Mouse (Mus musculus) gonadal fat pad, adult 2 months (tissue): Measurements from ENCODE around the gene Stac3. TPM values are rescaled to one million over a fixed set of nuclear protein-coding genes. Genes with fewer than 3 reads are reported as not detected.

Experiments
- DNase-seq: peaks from one replicate; pipeline ENCODE4 v3.0.0-alpha.2; 2012; ENCODE audit warnings: low read depth
- polyA plus RNA-seq: library from polyadenylated mRNA; depleted of rRNA; stranded (reverse); fragments of >200 nt; gene quantifications from 2 replicates; pipeline ENCODE4 v1.2.3, GENCODE M21; 2012; rRNA removed

Stac3 gene
- polyA plus RNA-seq = 1.1 and 2.1 TPM in 2 replicates

DNA sequence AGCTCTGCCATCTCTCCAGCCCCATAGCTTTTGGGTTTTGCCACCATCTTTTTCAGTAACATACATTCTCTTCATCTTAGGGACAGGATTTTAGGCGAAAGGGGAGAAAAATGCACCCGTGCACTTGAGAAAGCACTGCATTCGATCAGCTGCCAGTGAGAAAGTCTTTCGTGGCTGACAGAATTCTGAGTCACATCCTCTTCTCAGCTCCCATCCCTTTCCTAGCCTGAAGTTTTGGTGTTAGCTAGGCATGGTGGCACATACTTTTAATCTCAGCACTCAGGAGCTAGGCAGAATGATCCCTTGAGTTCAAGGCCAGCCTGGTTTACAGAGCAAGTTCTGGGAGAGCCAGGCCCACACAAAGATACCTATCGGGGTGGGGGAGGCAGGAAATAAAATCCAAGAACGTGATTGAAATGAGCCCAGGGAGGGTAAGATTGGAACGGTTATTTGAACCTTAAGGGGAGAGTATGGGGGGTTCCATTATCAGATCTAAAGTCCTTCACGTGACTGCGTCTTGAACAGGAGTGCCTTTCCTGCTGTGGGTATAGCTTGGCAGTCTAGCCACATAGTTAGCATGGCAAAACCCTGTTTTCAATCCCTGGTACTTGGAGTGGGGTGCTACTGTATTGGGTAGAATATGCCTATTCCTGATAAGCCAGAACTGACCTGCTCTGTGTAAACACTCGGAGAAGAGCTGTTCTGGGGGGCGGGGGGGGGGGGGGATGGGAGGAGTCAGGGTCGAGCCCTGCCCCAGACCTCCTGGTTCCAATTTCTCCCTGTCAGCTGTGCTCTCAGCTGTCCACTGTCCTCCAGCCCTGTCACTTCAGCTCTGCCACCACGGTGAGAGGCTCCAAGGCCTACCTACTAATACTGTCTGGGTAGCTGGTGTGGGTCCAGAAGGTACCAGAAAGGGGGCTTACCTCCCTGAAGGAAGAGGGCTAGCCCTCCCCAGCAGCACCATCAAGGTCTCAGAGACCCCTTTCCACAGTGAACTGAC is at the start of gene Stac3:
TSS of gene Stac3 (plus strand) at position 793 of the 1,000 bp plus-strand sequence.
- no peak for DNase-seq

DNA sequence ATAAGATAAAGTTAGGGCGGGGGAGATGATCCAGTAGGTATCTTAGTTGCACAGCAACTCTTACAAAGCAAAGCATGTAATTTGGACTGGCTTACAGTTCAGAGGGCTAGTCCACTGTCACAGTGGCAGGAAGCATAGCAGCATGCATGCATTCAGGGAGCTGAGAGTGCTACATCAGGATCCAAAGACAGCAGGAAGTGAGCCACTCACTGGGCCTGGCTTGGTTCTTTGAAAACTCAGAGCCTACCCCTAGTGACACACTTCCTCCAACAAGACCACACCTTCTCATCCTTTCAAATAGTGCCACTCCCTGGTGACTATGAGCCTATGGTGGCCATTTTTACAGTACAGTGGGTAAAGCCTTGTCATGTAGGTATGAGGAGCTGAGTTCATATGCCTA is 47.8 kb upstream of the Stac3 start:
- DNase-seq = no peak

GRCm38 (mm10) chr10:127462411-127463096 is 38.9 kb upstream of the Stac3 start:
- DNase-seq = no peak

- no peak for DNase-seq
These were observed 30.1 kb upstream of the Stac3 start for GRCm38 (mm10) chr10:127471281-127471988.

GRCm38 (mm10) chr10:127472722-127473121 is 28.8 kb upstream of the Stac3 start:
- no peak for DNase-seq

DNA sequence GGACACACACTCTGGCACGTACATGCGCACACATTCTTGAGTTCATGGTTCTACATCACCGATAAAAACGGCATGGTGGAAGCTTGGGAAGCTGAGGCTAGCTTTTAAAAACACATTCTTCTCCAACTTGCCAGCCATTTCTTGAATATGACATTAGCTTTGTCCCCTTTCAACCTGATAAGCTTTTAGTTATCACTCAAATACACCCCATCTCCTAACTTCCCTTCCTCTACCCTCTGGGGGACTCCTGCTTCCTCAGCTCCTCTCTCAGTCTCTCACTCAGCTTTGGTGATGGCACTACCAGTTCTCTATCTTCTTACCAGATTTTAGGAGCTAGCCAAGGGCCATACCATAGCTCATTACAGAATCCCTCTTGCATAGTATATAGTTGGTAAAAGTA is 26.3 kb upstream of the Stac3 start:
- DNase-seq = no peak

- no peak for DNase-seq
These were observed 24.9 kb upstream of the Stac3 start for GRCm38 (mm10) chr10:127476541-127476940.

DNA sequence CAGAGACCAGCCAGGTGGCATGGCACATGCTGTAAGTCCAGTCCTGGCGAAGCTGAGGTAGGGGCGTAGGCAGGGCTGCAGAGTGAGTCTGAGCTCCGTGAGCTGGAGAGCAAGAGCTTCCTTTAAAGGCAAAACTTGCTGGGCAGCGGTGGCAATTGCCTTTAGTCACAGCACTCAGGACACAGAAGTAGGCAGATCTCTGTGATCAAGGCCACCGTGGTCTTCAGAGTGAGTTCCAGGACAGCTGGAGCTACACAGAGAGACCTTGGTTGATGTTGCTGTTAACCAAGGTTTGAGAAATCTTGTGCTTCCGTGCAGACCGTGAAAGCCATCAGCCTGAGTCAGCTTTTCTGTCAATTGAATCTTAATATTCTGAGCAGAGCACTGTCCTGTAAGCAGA is 24.2 kb upstream of the Stac3 start:
- DNase-seq = no peak

DNA sequence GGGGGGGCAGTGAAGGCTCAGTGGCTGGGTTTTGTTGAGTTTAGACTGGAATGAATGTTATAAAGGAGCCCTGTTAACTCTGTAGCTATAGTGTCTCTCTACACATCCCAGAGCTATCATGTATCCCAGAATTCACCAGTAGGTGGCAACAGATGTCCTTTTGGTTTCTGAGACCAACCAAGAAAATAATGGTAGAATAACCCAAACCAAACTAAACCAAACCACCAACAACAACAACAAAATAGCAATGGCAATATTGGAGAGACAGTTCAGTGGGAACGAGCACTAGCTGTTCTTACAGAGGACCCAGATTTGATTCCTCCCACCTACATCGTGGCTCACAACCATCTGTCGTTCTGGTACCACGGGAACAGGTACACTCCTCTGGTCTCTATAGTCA is 22.4 kb upstream of the Stac3 start:
- DNase-seq = no peak

GRCm38 (mm10) chr10:127480833-127481813 is 20.4 kb upstream of the Stac3 start:
- DNase-seq = no peak

GRCm38 (mm10) chr10:127485235-127485634 is 16.3 kb upstream of the Stac3 start:
- DNase-seq = no peak

- DNase-seq = peak; percentile 89
These were observed 12.6 kb upstream of the Stac3 start for GRCm38 (mm10) chr10:127488856-127489255.

- DNase-seq = no peak
These were observed 11.0 kb upstream of the Stac3 start for GRCm38 (mm10) chr10:127490160-127491127.

DNA sequence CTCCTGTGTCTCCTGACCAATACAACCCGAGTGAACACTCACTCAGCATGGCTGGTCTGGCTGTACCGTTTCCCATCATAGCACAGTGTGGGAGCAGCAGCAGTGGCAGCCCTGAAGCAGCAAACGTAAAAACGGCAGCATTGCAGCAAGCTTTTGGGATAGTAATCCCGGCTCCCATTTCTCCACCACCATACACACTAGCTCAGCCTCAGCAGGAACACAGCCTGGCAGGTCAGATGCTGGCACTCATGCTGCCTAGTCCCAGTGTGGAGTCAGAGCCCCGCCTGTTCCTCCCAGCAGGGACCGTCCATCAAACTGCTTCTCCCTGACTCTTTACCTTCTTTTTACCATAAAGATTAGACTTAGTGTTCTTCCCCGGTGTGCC is 10.4 kb upstream of the Stac3 start:
- DNase-seq = no peak

GRCm38 (mm10) chr10:127492118-127492517 is 9.4 kb upstream of the Stac3 start:
- DNase-seq = peak; percentile 95

DNA sequence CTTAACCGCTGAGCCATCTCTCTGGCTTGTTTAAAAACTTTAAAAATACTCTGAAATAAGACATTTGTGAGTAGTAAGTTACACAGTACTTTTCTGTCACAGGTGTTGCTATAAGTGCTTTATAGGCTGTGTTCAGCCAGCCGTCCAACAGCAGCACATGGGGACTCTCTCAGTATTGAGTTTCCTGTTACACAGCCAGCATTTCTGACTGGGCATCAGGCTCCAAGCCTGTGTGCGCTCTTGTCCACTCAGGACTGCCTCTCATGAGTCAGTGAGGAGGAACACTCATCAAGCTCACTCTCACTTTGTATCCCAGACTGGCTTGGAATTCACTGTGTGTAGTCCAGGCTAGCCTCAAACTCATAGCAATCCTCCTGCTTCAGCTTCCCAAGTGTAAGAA is 5.3 kb upstream of the Stac3 start:
- DNase-seq = no peak

DNA sequence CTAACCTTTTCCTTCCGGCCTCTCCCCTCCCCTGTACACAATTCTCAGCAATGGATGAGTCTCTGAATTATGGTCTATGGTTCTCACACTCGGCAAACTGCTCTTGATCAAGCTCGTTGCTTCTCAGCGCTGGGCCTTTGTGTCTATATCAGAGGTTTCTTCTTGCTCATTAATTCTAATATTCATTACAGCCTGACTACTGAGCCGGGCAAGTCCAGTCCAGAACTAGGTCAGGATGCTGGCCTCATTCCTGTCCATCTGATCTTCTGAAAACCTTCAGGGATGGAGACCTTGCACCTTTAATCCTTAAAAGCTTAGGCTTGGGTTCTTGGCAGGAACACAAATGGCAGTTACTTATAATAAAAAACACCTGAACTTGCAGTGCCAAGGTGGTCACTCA is 2.0 kb upstream of the Stac3 start:
- no peak for DNase-seq

- DNase-seq = no peak
These were observed 1.4 kb upstream of the Stac3 start for GRCm38 (mm10) chr10:127500042-127500441.

- no peak for DNase-seq
These were observed 6.8 kb downstream of the Stac3 start for GRCm38 (mm10) chr10:127508239-127508638.
